Mouse (Mus musculus): ENCODE results near the gene Pik3r1.

Pik3r1 gene

GRCm38 (mm10) chr13:101680083-101680482 lies 87.9 kb downstream of the Pik3r1 start:
- DNase-seq (ENCODE audit: low read depth): no peak

- no peak for DNase-seq (ENCODE audit: low read depth)
Observed at GRCm38 (mm10) chr13:101678984-101679383, 89.0 kb downstream of the Pik3r1 start.

DNA sequence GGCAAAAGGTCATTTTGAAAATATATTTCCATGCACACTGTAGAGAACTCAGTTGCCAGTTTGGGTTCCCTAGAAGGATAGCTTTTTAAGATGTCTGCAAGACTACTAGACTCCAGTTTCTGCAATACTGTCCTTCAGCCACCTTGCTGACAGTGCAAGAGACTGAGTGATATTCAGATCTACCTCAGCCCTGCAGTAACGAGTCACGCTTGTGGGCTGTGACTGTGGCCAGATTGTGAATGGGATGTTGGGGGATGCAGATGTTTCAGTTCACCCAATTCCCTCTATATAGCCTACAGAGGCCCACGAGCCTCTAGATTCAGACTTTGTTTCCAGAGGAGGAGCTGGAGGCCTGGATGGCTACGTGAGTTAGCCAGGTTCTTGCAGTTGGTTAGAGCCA lies 90.0 kb downstream of the Pik3r1 start:
- no peak for DNase-seq (ENCODE audit: low read depth)

DNA sequence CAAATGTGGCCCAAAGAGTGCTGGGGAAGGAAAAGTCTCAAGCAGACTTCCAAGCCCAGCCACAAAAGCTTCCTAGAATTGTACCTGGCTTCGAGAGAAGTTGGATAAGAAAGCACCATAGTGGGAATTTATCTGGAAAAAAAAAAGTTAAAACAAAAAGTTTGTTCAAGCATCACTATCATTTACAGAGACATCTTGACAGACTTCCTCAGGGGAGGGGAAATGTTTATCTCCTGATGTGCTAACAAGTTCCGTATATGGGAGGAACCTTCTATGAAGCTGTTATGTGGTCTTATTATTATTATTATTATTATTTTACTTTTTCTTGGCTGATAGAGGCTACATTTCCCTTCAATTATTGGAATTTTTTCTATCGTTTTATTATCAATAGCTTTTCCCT lies 94.1 kb downstream of the Pik3r1 start:
- no peak for DNase-seq (ENCODE audit: low read depth)

- DNase-seq (ENCODE audit: low read depth): peak; percentile 82
Observed at GRCm38 (mm10) chr13:101668859-101669258, 99.2 kb downstream of the Pik3r1 start.

GRCm38 (mm10) chr13:101664010-101664409 lies 104.0 kb downstream of the Pik3r1 start:
- DNase-seq (ENCODE audit: low read depth): peak; percentile 78

- no peak for DNase-seq (ENCODE audit: low read depth)
Observed at GRCm38 (mm10) chr13:101662900-101663299, 105.1 kb downstream of the Pik3r1 start.

DNA sequence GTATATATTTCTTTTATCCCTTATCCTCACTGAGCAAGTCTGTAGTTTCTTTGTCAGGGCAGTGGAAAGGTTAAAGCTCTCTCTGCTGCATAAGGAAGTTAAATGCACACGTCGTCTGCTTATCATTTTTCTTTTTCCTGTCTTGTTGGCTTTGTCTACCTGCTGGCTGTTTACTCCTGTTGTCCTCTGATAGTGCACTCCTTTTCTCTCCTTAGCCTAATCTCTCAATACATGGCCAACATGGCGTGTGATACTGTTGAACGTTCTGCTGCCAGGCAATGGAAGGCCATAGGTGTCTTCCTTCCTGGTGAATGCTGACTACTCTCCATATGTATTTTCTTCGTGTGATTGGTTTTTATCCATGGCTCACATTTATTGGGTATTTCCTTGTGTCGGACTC lies 106.5 kb downstream of the Pik3r1 start:
- DNase-seq (ENCODE audit: low read depth): no peak

GRCm38 (mm10) chr13:101660187-101660586 lies 107.8 kb downstream of the Pik3r1 start:
- DNase-seq (ENCODE audit: low read depth): no peak

DNA sequence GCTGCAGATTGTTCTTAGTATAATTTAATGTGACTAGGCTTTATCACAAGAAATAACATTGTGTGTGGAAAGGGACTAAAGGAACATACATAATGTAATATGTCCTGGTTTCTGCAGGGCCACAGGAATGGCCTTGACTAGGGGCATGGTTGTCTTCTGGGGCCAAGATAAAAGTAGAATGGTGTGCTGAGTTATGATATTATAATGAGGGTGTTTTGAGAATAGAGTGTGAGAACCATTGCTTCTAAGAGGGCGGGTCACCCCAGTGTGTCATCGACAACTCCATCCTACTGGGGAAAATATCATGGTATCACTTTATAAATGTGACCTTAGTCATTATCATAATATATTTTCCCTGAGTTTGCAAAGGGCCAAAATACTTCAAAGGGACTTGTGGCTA lies 115.9 kb downstream of the Pik3r1 start:
- DNase-seq (ENCODE audit: low read depth): no peak

DNA sequence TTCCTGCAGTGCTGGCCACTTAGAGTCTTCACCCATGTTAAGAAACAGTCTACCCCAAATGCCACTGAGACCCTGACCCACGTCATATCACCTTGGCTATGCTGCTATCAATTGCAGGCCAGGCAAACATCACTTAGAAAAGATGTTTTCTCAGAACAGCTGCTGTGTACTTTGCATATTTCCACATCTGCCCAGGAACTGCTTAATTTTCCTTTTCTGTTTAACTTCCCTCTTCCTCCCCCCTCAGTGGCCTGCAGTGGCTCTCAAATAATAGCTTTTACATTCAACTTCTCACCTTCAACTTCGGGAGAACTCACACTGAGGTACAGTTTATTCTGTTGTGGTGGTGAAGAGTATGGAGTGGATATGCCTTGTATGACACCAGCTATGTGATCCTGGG lies 126.4 kb downstream of the Pik3r1 start:
- no peak for DNase-seq (ENCODE audit: low read depth)

GRCm38 (mm10) chr13:101635837-101636236 lies 132.2 kb downstream of the Pik3r1 start:
- DNase-seq (ENCODE audit: low read depth): no peak

- DNase-seq (ENCODE audit: low read depth): no peak
Observed at GRCm38 (mm10) chr13:101634420-101634819, 133.6 kb downstream of the Pik3r1 start.

GRCm38 (mm10) chr13:101633620-101634019 lies 134.4 kb downstream of the Pik3r1 start:
- DNase-seq (ENCODE audit: low read depth): no peak

GRCm38 (mm10) chr13:101632771-101633170 lies 135.2 kb downstream of the Pik3r1 start:
- DNase-seq (ENCODE audit: low read depth): peak; percentile 14

- DNase-seq (ENCODE audit: low read depth): no peak
Observed at GRCm38 (mm10) chr13:101631561-101631960, 136.5 kb downstream of the Pik3r1 start.
